Comparison of ENCODE assay signal across 17 mouse cellular contexts in the genomic region with DNA sequence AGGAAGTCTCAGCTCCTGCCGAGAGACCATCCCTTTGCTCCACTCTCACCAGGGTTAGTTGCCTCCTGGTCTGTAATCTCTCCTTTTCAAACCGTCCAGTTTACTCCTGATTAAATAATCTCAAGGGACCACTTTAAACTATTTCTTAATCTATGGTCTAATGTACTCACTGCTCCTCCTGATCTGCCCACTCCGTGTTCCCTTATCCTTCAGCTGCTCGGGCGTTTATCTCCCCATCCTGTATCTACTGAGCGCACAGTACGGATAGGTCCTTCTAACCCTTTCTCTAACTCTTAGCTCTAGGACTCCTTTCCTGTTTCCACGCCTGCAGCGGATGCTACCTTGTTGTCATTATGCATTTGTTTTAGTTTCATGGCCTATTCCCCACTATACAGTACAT.
A peak's percentile ranks its signal among the peaks of the same experiment; 100 is the strongest.
DNase-seq lines count a peak whose midpoint lies in the region; ATAC-seq and TF ChIP-seq lines count a peak whose summit lies in the region.
"Had no signal": no experiment of that assay in that cellular context is flagged by ENCODE, and none has a peak within 500 bp of the region (broad histone marks: within the 10 kb centered on the region; RNA-seq: fewer than 3 reads in every experiment).

No protein-coding gene starts in this region.

- H3K27ac ChIP-seq in heart, embryonic 11.5 days (ENCODE audit: low read depth, low read length): no peak overlapping the region
- H3K27ac ChIP-seq in spleen, adult 2 months (ENCODE audit: insufficient read depth, low read length): peak overlapping the region; percentile 55; the same call in 1 of the 2 replicates
- H3K27ac ChIP-seq in liver, embryonic 11.5 days (ENCODE audit: low read depth, low read length): peak overlapping the region; percentile 49
- H3K27ac ChIP-seq in stomach, embryonic 16.5 days (ENCODE audit: low read length): no peak overlapping the region
- H3K27ac ChIP-seq: embryonic facial prominence, embryonic 12.5 days; forebrain, embryonic 12.5 days; left cerebral cortex, adult 2 months; midbrain, embryonic 12.5 days had no signal

- TF ChIP-seq CTCF in spleen, adult 2 months (IDR thresholded peaks at IDR 0.05; ENCODE audit: extremely low read depth, insufficient read depth, insufficient read length, insufficient replicate concordance): no peak

- H3K27me3 ChIP-seq in heart, embryonic 11.5 days (ENCODE audit: control insufficient read depth, insufficient read depth, low read length): no peaks in the 10 kb centered on the region
- H3K27me3 ChIP-seq in spleen, adult 2 months (ENCODE audit: control insufficient read depth, insufficient read depth, low read length): no peaks in the 10 kb centered on the region
- no peaks in the 10 kb centered on the region for H3K27me3 ChIP-seq in liver, embryonic 11.5 days (replicated peaks; ENCODE audit: control insufficient read depth, insufficient read depth, low read length)
- H3K27me3 ChIP-seq in stomach, embryonic 16.5 days (ENCODE audit: control insufficient read depth, insufficient read depth, low read length): no peaks in the 10 kb centered on the region
- H3K27me3 ChIP-seq: embryonic facial prominence, embryonic 12.5 days; forebrain, embryonic 12.5 days; midbrain, embryonic 12.5 days had no signal

- intact Hi-C loops in left cerebral cortex, postnatal 25 days (cut with DNase I): no loop called here

- peaks cover 19% of the 10 kb centered on the region for H3K4me1 ChIP-seq in heart, embryonic 11.5 days (ENCODE audit: control insufficient read depth, insufficient read depth, low read length)
- peaks cover 21% of the 10 kb centered on the region for H3K4me1 ChIP-seq in spleen, adult 2 months (ENCODE audit: control insufficient read depth, insufficient read depth, insufficient read length)
- H3K4me1 ChIP-seq in liver, embryonic 11.5 days (replicated peaks; ENCODE audit: control insufficient read depth, insufficient read depth, low read length): peaks cover 76% of the 10 kb centered on the region
- peaks cover 31% of the 10 kb centered on the region for H3K4me1 ChIP-seq in stomach, embryonic 16.5 days (ENCODE audit: control insufficient read depth, insufficient read depth, low read length)
- H3K4me1 ChIP-seq: embryonic facial prominence, embryonic 12.5 days; forebrain, embryonic 12.5 days; midbrain, embryonic 12.5 days had no signal

- 37% methylated on average over 9 of the region's 9 CpGs for WGBS in heart, embryonic 11.5 days (ENCODE audit: insufficient replicate concordance)
- 79% methylated on average over 9 of the region's 9 CpGs for WGBS in spleen, adult 2 months
- 36% methylated on average over 9 of the region's 9 CpGs for WGBS in liver, embryonic 11.5 days
- 76% methylated on average over 9 of the region's 9 CpGs for WGBS in stomach, embryonic 16.5 days

- no peaks in the 10 kb centered on the region for H3K36me3 ChIP-seq in heart, embryonic 11.5 days (ENCODE audit: control insufficient read depth, insufficient read depth, low read length)
- no peaks in the 10 kb centered on the region for H3K36me3 ChIP-seq in spleen, adult 2 months (ENCODE audit: control insufficient read depth, insufficient read depth, low read length)
- no peaks in the 10 kb centered on the region for H3K36me3 ChIP-seq in liver, embryonic 11.5 days (ENCODE audit: control insufficient read depth, insufficient read depth, low read length)
- H3K36me3 ChIP-seq in stomach, embryonic 16.5 days (ENCODE audit: control insufficient read depth, insufficient read depth, low read length): no peaks in the 10 kb centered on the region
- H3K36me3 ChIP-seq: embryonic facial prominence, embryonic 12.5 days; forebrain, embryonic 12.5 days; midbrain, embryonic 12.5 days had no signal

- H3K9ac ChIP-seq in heart, embryonic 11.5 days (ENCODE audit: low read depth, low read length): no peak overlapping the region
- H3K9ac ChIP-seq in liver, embryonic 11.5 days (ENCODE audit: low read depth, low read length): no peak overlapping the region
- no peak overlapping the region for H3K9ac ChIP-seq in stomach, embryonic 16.5 days (ENCODE audit: low read length)
- H3K9ac ChIP-seq: embryonic facial prominence, embryonic 12.5 days; forebrain, embryonic 12.5 days; midbrain, embryonic 12.5 days had no signal

- DNase-seq in heart, adult 18-20 months: no peak
- DNase-seq in spleen, adult 2 months (ENCODE audit: low read depth in 1 of 2, low spot score in 2 of 2): no peak
- no peak for DNase-seq in spleen, postnatal 14 days (ENCODE audit: low spot score in 2 of 2)
- DNase-seq in liver, embryonic 11.5 days (ENCODE audit: low spot score): no peak
- no peak for DNase-seq in left cerebral cortex, postnatal 25 days (ENCODE audit: low spot score in 2 of 2)
- DNase-seq in cerebellum, postnatal 14 days: no peak
- DNase-seq: adrenal gland, adult 2 months; cerebellum, postnatal 36 days; kidney, postnatal 4 days; thymus, postnatal 36 days had no signal

- TF ChIP-seq POLR2A in spleen, adult 2 months (IDR thresholded peaks at IDR 0.05; ENCODE audit: low read depth, low read length): no peak

- peak overlapping the region; percentile 18; the same call in 1 of the 2 replicates for H3K4me2 ChIP-seq in heart, embryonic 11.5 days
- peak overlapping the region; percentile 46 for H3K4me2 ChIP-seq in liver, embryonic 11.5 days
- H3K4me2 ChIP-seq in stomach, embryonic 16.5 days (ENCODE audit: low read depth, low read length): no peak overlapping the region
- H3K4me2 ChIP-seq: embryonic facial prominence, embryonic 12.5 days; forebrain, embryonic 12.5 days; midbrain, embryonic 12.5 days had no signal

- no peak overlapping the region for H3K4me3 ChIP-seq in heart, embryonic 11.5 days (ENCODE audit: low read depth, low read length)
- H3K4me3 ChIP-seq in spleen, adult 2 months (ENCODE audit: extremely low read depth, insufficient read depth, insufficient read length): no peak overlapping the region
- no peak overlapping the region for H3K4me3 ChIP-seq in liver, embryonic 11.5 days (ENCODE audit: low read depth, low read length)
- H3K4me3 ChIP-seq in stomach, embryonic 16.5 days (replicated peaks; ENCODE audit: low read length): no peak overlapping the region
- H3K4me3 ChIP-seq: embryonic facial prominence, embryonic 12.5 days; forebrain, embryonic 12.5 days; left cerebral cortex, adult 2 months; midbrain, embryonic 12.5 days had no signal

- peak; percentile 66 for ATAC-seq in heart, embryonic 11.5 days (replicated peaks; ENCODE audit: insufficient number of reproducible peaks, low FRiP score, low TSS enrichment)
- peak; percentile 93 for ATAC-seq in liver, embryonic 11.5 days (replicated peaks; ENCODE audit: low FRiP score)
- ATAC-seq in stomach, embryonic 16.5 days (ENCODE audit: insufficient read depth, low FRiP score): peak; percentile 70
- ATAC-seq: inflammation-experienced regulatory T-cells, adult 6 months had no signal

- no peaks in the 10 kb centered on the region for H3K9me3 ChIP-seq in heart, embryonic 11.5 days (replicated peaks; ENCODE audit: control insufficient read depth, low read length)
- H3K9me3 ChIP-seq in liver, embryonic 11.5 days (ENCODE audit: control insufficient read depth, low read length): no peaks in the 10 kb centered on the region
- no peaks in the 10 kb centered on the region for H3K9me3 ChIP-seq in stomach, embryonic 16.5 days (replicated peaks; ENCODE audit: control insufficient read depth, low read length)
- H3K9me3 ChIP-seq: embryonic facial prominence, embryonic 12.5 days; forebrain, embryonic 12.5 days; midbrain, embryonic 12.5 days had no signal

Comparison
In these comparisons a context has a peak if more than half of its experiments do, and no peak if none do; other contexts are left out.
1. H3K27ac ChIP-seq: peak in spleen, adult 2 months (single experiment) and liver, embryonic 11.5 days (single experiment); none in heart, embryonic 11.5 days (single experiment) and stomach, embryonic 16.5 days (single experiment).
2. Peak in every context shown above with its lines, with median percentiles within 50 percentile points of each other: ATAC-seq.